Mouse (Mus musculus): ENCODE results near the gene Pmch.
A peak's percentile ranks its signal among the peaks of the same experiment; 100 is the strongest.

Pmch gene

DNA sequence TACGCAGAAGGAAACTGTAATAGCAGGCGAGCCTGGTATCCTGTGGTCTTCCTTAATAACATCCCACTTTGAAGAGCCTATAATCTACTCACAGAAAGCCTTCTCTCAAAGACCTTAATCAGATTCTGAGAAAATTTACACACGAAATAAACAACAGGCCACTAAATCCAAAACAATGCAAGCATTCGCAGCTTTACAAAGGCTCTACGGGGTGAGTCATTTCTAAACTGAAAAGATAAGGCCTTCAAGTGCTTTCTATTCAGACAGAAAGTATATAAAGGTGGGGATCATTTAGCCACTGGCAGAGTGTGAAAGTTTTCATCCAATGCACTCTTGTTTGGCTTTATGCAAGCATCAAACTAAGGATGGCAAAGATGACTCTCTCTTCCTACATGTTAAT, at the start of gene Pmch:
TSS of gene Pmch (plus strand) at position 301 of the 400 bp plus-strand sequence.
- no peak for DNase-seq

DNA sequence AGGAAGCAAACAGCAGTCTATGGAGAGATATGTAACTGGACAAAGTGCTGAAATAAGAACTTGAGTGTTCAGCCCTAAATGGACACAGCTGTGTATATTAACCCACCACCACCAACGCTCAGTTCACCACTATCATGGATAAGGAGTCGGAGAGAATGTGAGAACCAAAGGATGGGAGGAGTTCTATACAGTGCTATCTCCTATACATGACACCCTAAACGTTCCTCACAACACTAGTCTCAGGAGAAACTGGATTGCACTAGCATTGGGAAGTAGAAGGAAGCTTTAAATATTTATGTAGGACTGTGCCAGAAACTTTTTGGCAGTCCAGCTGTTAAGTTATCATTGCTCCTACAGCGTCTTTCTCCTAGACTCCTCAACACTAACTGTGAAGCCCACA, 46.6 kb upstream of the Pmch start:
- DNase-seq = no peak

DNA sequence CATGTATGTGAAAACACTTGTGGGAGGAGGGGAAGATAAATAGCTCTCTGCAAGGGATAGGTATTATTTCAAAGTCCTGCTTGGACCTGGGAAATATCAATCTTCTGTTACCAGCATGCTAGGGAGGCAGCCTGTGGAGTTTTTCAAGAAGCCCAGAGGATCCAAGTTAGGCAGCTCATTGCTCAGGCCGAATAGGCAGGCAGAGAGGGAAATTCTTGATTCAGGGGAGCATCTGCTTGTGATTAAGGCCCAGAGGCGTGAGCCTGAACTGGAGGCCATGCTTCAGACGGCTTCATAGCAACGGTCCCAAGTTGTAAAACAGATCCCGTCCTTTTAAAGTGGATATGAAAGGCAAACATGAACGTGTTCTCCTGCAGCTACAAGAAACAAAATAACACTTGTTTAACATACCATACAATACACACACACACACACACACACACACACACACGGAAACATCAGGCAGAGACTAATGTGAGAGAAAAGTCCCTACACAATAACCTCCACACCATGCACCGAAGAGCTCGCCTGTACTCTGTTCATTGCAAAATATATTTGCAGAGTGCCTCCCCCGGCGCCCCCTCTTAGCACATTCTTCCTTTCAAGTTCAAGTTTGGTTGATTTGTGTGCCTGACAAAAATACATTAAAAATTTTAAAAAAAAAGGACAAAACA, 44.6 kb upstream of the Pmch start:
- no peak for DNase-seq

DNA sequence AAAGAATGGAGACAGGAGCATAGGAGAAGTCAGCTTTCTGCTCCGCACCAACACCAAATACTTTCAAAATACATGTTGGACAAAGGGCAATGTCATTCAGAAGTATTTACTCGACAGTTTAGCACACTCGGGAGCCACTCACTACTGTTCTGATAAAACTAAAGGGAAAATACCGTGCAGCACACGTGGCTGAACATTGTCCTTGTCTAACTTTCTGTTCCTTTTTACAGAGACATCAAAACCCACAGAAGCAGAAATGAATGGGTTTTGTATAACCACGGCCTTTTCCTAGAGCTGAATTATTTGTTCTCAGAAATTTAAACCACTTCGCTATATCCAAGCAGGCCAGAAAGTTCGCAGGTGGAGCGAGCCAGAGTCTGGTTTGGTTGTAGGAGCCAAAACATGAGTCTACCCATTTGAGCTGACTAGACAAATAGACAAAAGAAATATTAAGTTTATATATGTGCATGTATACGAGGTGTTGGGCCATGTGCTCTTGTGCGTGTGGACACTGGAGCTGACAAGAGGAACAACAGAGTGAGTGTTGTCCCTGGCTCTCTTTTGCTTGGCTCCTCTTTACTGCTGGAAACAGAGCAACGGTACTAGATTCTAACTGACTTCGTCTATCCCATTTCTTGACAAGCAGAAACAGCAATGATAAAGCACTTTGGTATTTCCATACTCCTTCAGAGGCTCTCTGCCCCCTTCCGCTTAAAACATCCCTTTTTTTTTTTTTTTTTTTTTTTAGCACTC, 36.5 kb upstream of the Pmch start:
- DNase-seq = no peak

DNA sequence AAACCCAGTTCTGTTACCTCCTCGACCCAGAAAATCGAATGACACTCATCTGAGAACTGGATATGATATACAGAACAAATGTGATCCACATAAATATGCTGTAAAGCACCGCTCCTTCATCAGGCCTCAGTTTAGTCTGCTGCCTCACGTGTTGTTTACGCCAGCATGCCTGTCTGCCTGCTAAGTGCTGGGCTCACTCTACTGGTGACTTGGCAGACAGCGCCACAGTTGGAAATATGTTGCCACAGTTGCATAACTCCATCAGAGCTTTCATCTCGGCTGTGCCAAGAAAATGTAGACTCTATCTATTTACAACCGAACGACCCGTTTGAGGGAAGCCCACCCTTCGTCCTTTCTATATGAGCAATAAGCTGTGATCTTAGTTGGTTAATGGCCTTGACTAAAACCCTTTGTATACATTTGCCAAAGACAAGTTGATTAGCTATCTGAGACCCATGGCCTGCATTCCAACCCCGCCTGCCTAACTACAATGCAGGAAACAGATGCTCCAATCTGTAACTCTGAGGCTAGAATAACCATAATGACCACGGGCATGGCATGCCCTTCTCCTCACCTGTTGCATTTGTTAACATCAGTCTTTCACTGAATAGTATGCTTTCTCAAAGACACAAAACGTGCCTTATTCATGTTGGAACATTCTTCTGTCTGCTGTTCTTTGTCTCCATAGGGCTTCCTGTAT, 33.8 kb upstream of the Pmch start:
- DNase-seq = peak; percentile 49 to 76

DNA sequence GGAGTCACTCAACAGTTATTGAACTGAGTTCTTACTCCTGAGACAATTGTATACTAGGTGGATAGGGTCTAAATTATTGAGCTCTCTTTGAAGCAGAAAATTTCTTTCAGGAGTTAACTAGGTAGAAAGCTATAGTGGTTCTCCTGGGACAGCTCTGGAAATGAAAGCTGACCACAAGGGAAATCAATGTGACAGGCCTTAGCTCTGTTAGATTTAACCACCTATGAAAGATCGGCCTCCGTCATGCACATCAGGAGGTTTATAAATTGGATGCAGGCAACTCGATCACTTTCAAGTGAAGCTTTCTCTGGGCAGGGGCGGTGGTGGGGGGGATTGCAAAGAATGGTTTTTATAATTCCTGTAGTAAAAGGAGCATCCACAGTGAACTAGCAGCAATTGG, 27.4 kb upstream of the Pmch start:
- DNase-seq = no peak

DNA sequence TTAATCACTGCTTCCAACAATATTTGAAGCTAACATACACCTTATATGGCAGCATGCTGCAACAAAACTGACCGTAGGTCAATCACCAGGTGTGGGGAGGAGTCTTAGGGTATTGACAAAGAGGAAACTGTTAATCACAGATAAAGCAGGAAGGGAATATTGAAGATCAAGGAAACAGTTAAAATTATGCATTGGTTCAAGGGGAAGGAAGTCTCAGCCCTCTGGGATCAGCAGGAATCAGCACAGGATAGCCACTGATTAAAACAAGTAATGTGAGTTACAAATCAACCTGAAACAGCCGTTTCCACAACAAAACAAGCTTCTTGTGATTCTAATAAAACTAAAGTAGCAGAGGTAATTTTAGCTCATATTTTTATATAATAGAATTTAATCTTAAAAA, 26.0 kb upstream of the Pmch start:
- DNase-seq = no peak

DNA sequence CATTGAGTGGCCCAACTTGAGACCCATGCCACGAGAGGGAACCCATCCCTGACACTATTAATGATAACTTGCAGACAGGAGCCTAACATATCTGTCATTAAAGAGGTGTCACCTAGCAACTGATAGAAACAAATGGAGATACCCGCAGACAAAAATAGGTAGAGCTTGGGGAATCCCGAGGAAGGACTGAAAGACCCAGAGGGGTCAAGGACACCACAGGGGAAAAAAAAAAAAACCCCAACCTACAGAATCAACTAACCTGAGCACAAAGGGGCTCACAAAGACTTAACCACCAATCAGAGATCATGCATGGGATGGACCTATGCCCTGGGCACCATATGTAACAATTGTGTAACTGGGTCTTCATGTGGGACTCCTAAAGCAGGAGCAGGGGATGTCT, 23.5 kb upstream of the Pmch start:
- DNase-seq = no peak

DNA sequence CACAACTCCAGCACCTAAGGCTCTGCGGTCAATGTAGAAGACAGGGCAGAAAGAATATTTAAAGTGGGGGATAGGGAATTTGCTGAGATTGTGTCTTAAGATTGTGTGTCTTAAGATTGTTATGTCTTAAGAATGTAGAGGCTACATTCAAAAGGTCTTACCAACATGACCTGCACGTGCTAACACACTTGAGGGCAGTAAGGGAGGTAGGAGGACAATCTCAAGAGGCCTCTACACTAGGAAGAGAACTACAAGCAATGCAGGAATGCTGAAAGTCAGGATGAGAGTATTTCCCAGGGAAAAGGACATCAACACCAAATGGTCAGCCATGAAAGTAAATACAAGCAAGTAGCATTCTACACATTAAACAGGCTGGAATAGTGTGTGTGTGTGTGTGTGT, 15.3 kb downstream of the Pmch start:
- DNase-seq = no peak

DNA sequence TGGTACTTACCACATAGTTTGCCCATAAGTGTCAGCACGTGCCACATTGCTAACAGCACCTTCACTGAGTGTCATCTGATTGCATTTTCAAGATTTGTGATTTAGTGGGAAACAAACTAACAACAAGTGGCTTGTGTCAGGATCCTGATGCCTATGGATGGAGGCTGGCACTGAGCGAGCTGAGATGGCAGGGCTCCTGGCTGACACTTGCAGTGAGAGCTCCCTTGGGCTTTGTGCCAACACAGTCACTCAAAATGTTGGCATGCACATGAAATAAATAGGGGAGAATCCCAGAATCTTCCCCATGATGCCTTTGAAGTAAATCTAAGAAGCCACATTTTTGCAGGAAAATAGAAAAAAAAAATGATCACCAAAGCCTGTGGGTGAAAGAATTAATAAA, 22.4 kb downstream of the Pmch start:
- no peak for DNase-seq

DNA sequence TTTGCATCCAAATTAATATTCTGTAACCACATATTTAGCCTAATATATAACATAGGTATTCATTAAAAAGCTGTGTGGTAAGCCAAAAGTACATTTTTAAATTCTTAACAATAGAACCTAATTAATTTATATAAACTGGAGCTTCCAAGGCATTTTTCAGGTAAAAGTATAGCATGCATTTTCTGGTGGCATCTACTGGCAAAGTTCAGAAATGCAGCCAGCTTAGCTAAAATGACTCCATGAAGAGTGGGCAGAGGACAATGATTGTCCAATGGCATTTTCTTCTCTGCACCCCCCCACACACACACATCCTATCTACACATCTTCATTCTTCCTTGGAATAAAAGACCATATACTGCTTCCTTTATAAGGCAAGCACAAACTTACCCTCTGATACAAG, 28.8 kb downstream of the Pmch start:
- DNase-seq = no peak

DNA sequence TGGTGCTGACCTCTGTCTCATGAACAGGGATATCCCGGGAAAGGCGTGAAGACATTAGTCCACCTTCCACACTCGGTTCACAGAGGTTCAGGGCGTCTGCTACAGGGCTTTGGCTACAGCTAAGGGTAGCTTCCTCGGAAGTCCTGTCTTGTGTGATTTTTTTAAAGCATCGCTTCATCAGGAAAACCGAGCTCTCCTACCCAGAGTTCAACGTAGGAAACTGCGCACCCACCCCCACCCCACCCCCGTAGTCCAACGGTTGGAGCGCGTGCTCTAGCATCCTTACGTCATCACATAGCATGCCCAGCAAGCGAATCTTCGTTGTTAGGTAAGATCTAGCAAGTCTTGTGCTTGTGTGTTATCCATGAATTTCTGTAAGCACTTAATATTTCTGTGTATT, 44.8 kb downstream of the Pmch start:
- no peak for DNase-seq

Measured in lung, postnatal 4 days (tissue).